Mouse (Mus musculus) brain, embryonic 14.5 days (tissue): Measurements from ENCODE around the gene Krt88. TPM values are rescaled to one million over a fixed set of nuclear protein-coding genes. Genes with fewer than 3 reads are reported as not detected.

Experiments
- DNase-seq: peaks from one replicate; pipeline ENCODE4 v3.0.0-alpha.2; 2011; ENCODE audit warnings: low read depth
- CTCF ChIP-seq: fragments of 200-500 bp; IDR thresholded peaks from 2 replicates; pipeline ENCODE4 v1.5.1; 2012; ENCODE audit warnings: inconsistent platforms, mild to moderate bottlenecking, moderate library complexity, borderline replicate concordance; ENCODE audit not compliant: insufficient read depth, insufficient read length; ENCODE audit errors: extremely low read depth
- POLR2A ChIP-seq: fragments of 200-500 bp; IDR thresholded peaks from 2 replicates; pipeline ENCODE4 v1.6.1; 2012; ENCODE audit warnings: mild to moderate bottlenecking, inconsistent platforms, borderline replicate concordance; ENCODE audit not compliant: poor library complexity, insufficient read depth, insufficient read length, severe bottlenecking; ENCODE audit errors: extremely low read depth
- polyA plus RNA-seq: library from polyadenylated mRNA; depleted of rRNA; stranded (reverse); fragments of >200 nt; gene quantifications from 2 replicates; pipeline ENCODE4 v1.2.3, GENCODE M21; 2012; rRNA removed

The Krt88 gene
- polyA plus RNA-seq, 1 experiment = not detected

GRCm38 (mm10) chr15:101484939-101485338 is 37.4 kb downstream of the Krt88 start:
- no peak for DNase-seq
- no peak for TF ChIP-seq POLR2A
- TF ChIP-seq CTCF = no peak

- no peak for DNase-seq
- TF ChIP-seq CTCF (no peak), POLR2A (no peak)
Observed at GRCm38 (mm10) chr15:101485911-101486635, 38.5 kb downstream of the Krt88 start.

- DNase-seq = peak; percentile 31
- TF ChIP-seq CTCF = no peak
Observed at GRCm38 (mm10) chr15:101491431-101491830, 43.9 kb downstream of the Krt88 start, which contains the start of gene Krt83. Krt83 (minus strand) TSS chr15:101491512.

GRCm38 (mm10) chr15:101492718-101493117 is 45.2 kb downstream of the Krt88 start:
- TF ChIP-seq CTCF = no peak
- no peak for TF ChIP-seq POLR2A
- DNase-seq = no peak

GRCm38 (mm10) chr15:101493713-101494112 is 46.2 kb downstream of the Krt88 start:
- TF ChIP-seq CTCF (no peak), POLR2A (no peak)

GRCm38 (mm10) chr15:101494203-101494602 is 46.7 kb downstream of the Krt88 start:
- TF ChIP-seq POLR2A (no peak), CTCF (no peak)
- DNase-seq = no peak

More at GRCm38 (mm10) chr15:101493713-101494112, 46.2 kb downstream of the Krt88 start:
- DNase-seq = no peak

GRCm38 (mm10) chr15:101495266-101495665 is 47.7 kb downstream of the Krt88 start:
- no peak for DNase-seq
- TF ChIP-seq POLR2A = no peak
- no peak for TF ChIP-seq CTCF

- peak; percentile 12 for DNase-seq
- no peak for TF ChIP-seq POLR2A
- TF ChIP-seq CTCF = peak; percentile 42; the same call in 1 of the 2 replicates
Observed at GRCm38 (mm10) chr15:101497181-101497580, 49.6 kb downstream of the Krt88 start.

Other genes starting within 250 kb of the Krt88 start
- 4.9 and 6.5 TPM in 2 replicates for gene Grasp, start 223.6 kb upstream of the Krt88 start, polyA plus RNA-seq
- gene Nr4a1, start 193.5 kb upstream of the Krt88 start, polyA plus RNA-seq = 5.4 and 10.5 TPM in 2 replicates
- 58.9 and 75.1 TPM in 2 replicates for gene Atg101, start 163.5 kb upstream of the Krt88 start, polyA plus RNA-seq
- 0.41 and 0.42 TPM in 2 replicates for gene 6030408B16Rik, start 154.5 kb upstream of the Krt88 start, polyA plus RNA-seq
- gene Krt80, start 77.6 kb upstream of the Krt88 start, polyA plus RNA-seq = 0.19 and 0.22 TPM in 2 replicates
- 1.4 and 4.1 TPM in 2 replicates for gene Krt7, start 36.7 kb upstream of the Krt88 start, polyA plus RNA-seq
- 0.11 and 0.18 TPM in 2 replicates for gene Krt87, start 8.9 kb upstream of the Krt88 start, polyA plus RNA-seq
- gene Krt81, start 16.0 kb downstream of the Krt88 start, polyA plus RNA-seq = not detected in 2 replicates
- gene Krt86, start 25.7 kb downstream of the Krt88 start, polyA plus RNA-seq = 0.08 TPM in 1 of 2 replicates, not detected in the other
- gene Krt83, start 43.8 kb downstream of the Krt88 start, polyA plus RNA-seq = not detected in 2 replicates
- not detected in 2 replicates for gene Gm49425, start 69.5 kb downstream of the Krt88 start, polyA plus RNA-seq
- gene Krt84, start 85.1 kb downstream of the Krt88 start, polyA plus RNA-seq = not detected in 2 replicates
- gene Krt82, start 102.9 kb downstream of the Krt88 start, polyA plus RNA-seq = not detected in 2 replicates
- gene Krt90, start 115.2 kb downstream of the Krt88 start, polyA plus RNA-seq = 0.10 and 0.11 TPM in 2 replicates
- 0.06 and 0.07 TPM in 2 replicates for gene Krt75, start 126.2 kb downstream of the Krt88 start, polyA plus RNA-seq
- not detected in 2 replicates for gene Gm5414, start 180.4 kb downstream of the Krt88 start, polyA plus RNA-seq
- not detected in 2 replicates for gene Gm5478, start 199.6 kb downstream of the Krt88 start, polyA plus RNA-seq
- not detected in 2 replicates for gene Krt6b, start 232.5 kb downstream of the Krt88 start, polyA plus RNA-seq
- 0.29 and 0.57 TPM in 2 replicates for gene Krt6a, start 246.6 kb downstream of the Krt88 start, polyA plus RNA-seq